Mouse (Mus musculus): ENCODE results near the gene Gm10961.

DNA sequence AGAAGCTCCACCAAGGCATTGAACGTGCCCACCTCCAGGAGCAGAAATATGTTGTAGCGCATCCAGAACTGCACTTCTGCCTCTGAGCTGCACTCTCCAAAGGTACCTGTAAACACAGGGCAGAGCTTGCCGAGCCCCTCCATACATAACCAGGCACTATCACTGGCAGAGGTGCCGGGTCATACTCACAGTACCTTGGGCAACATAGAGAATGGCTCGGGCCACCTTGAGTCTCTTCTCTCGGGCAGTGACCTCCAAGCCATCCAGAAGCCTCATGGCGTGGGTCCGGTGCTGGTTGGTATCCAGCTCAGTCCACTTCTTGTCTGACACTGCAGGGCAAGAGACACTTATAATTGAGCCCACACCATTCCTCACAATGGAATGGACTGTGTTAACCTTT, 4.4 kb upstream of the Gm10961 start:
- TF ChIP-seq CTCF (IDR thresholded peaks at IDR 0.05) (no peak), EP300 (IDR thresholded peaks at IDR 0.05) (no peak)

Data from lung, postnatal 0 days (tissue).